Mouse (Mus musculus) G1E (cell line): ENCODE measurements around the gene Ptpn13.

Source experiments
- CTCF ChIP-seq: IDR thresholded peaks from 2 replicates; pipeline ENCODE4 v1.5.1; 2012; ENCODE audit warnings: low read depth, low read length, inconsistent platforms, mixed read lengths
- GATA1 ChIP-seq: IDR thresholded peaks from 2 replicates; pipeline ENCODE4 v1.6.1; 2012; ENCODE audit warnings: borderline replicate concordance, low read length, inconsistent platforms, mixed read lengths

GRCm38 (mm10) chr5:103418009-103418408 is 7.0 kb upstream of the Ptpn13 start:
- TF ChIP-seq GATA1 (no peak), CTCF (no peak)
